Mouse (Mus musculus): Measurements from ENCODE around the gene Nkd1.
A peak's percentile ranks its signal among the peaks of the same experiment; 100 is the strongest.

Gene Nkd1

GRCm38 (mm10) chr8:88537998-88538975, 17.1 kb downstream of the Nkd1 start:
- DNase-seq (ENCODE audit: low spot score in 2 of 2): peak; percentile 51 to 55

- DNase-seq (ENCODE audit: low spot score in 2 of 2): no peak
Observed at GRCm38 (mm10) chr8:88538976-88539371, 17.8 kb downstream of the Nkd1 start.

- no peak for DNase-seq (ENCODE audit: low spot score in 2 of 2)
Observed at GRCm38 (mm10) chr8:88539963-88540362, 18.8 kb downstream of the Nkd1 start.

DNA sequence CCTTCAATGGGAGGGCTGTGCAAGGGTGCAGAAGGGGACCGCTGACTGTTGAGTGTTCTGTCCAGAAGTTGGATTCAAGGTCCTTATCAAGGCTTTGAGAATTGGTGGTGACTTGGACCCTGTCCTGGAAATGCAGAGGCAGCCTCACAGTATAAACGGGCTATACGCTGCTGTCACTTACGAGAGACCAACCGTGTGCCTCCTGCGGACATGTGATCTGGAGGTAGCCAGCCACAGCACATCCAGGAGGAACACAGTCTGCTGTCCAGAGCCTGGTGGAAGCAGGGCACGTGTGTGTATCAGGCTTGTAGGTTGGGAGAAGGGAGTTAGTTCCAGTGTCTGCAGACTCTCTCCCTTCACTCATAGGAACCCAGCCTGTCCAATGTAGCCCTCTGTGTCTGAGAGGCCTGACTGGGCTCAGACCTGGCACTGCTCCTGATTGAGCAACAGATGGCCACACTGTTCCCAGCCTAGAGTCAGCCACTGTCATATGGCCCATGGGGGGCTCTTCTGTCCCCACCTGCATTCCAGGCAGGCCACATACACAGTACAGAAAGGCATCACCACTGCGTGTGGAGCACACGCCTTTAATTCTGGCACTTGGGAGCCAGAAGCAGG, 21.6 kb downstream of the Nkd1 start:
- DNase-seq (ENCODE audit: low spot score in 2 of 2): no peak

GRCm38 (mm10) chr8:88544677-88545076, 23.5 kb downstream of the Nkd1 start:
- no peak for DNase-seq (ENCODE audit: low spot score in 2 of 2)

DNA sequence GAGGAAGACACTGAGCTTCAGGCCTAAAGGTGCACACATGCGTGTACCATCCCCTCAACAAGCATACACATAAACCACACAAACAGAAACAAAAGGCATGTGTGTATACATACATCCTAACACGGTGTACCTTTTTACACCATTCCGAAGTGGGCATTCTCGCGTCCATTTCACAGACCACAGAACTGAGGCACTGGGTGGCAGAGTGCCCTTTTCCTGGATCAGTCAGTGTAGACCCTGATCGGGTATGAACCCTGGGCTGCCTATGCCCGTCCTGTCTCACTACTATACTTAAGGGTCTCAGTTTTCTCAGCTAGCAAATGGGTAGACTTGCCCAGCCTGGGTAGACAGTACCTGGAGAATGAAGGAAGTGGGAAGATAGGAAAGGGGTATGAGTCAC, 24.3 kb downstream of the Nkd1 start:
- no peak for DNase-seq (ENCODE audit: low spot score in 2 of 2)

DNA sequence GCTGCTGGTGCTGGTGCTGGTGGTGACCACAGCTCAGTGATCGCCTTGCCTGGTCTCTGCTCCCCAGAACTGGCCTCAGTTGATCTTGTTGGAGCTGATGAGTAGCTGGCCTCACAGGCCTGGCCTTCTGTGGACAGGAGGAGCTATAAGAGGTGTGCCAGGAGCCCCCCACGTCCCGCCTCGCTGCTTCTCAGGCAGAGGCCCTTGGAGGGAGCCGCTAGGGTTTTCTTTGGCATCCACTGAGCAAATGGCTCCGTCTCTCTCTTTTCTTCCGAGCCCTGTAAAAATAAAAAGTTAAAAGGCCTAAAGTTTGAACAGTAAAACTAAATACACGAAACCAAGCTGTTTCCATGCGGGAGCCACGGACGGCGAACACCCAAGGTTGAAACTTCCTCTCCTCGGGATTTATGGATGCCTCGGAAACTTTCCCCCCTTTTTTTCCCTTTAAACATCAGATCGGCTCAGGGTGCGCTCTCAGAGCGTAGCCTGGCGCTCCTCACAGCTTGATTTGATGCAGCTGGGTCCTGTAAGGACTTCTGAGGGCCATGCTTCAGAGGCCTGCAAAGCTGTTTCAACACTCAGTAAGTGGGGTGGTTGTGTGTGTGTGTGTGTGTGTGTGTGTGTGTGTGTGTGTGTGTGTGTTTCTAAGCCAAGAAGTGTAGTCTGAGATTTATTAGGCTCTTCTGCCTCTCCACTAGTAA, 25.0 kb downstream of the Nkd1 start:
- no peak for DNase-seq (ENCODE audit: low spot score in 2 of 2)

- no peak for DNase-seq (ENCODE audit: low spot score in 2 of 2)
Observed at GRCm38 (mm10) chr8:88555669-88556068, 34.5 kb downstream of the Nkd1 start.

DNA sequence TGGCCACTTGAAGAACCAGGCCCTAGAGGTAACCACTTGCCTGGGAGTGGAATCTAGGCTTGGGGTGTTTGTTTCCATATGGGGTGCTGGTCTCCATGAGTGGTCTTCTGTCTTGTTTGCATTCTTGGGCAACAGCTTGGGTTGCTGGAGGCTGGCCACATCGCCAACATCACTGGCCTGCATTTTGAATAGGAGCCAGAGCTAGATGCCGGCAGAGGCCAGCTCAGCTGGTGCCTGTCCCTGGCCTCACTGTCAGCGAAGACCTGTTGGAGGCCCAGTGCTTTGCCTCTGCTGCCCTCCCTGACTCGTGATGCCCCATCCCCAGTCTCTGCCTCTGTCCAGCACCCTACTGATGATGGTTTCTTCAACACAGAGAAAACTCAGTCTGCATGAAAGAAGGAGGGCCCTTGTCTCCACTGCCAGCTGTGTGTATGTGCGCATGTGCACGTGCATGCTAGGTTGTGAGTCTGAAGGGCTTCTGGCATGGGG, 38.9 kb downstream of the Nkd1 start:
- no peak for DNase-seq (ENCODE audit: low spot score in 2 of 2)

- DNase-seq (ENCODE audit: low spot score in 2 of 2): no peak
Observed at GRCm38 (mm10) chr8:88561402-88561801, 40.2 kb downstream of the Nkd1 start.

- DNase-seq (ENCODE audit: low spot score in 2 of 2): peak; percentile 58 to 78
Observed at GRCm38 (mm10) chr8:88564256-88564903, 43.2 kb downstream of the Nkd1 start.

- no peak for DNase-seq (ENCODE audit: low spot score in 2 of 2)
Observed at GRCm38 (mm10) chr8:88566119-88566518, 45.0 kb downstream of the Nkd1 start.

- peak; percentile 80 to 85 for DNase-seq (ENCODE audit: low spot score in 2 of 2)
Observed at GRCm38 (mm10) chr8:88567314-88568121, 46.4 kb downstream of the Nkd1 start.

DNA sequence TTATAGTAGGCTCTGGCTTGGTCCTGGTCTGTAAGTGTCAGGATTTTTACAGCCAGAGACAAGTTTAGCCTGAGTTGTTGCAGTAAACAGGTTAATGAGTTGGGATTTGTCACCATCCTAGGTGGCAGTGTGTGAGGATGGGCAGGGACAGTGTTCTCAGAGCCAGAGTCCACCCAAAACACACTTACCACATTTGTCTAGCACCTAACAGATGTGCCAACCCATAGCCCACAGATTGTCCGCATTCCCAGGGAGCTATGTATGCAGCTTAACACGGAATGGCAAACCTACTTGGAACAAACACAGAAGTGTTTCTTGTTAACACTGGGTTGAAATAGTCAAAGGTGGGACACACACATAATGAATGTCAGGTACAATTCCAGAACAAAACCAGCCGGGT, 47.1 kb downstream of the Nkd1 start:
- no peak for DNase-seq (ENCODE audit: low spot score in 2 of 2)

- DNase-seq (ENCODE audit: low spot score in 2 of 2): no peak
Observed at GRCm38 (mm10) chr8:88569366-88569765, 48.2 kb downstream of the Nkd1 start.

DNA sequence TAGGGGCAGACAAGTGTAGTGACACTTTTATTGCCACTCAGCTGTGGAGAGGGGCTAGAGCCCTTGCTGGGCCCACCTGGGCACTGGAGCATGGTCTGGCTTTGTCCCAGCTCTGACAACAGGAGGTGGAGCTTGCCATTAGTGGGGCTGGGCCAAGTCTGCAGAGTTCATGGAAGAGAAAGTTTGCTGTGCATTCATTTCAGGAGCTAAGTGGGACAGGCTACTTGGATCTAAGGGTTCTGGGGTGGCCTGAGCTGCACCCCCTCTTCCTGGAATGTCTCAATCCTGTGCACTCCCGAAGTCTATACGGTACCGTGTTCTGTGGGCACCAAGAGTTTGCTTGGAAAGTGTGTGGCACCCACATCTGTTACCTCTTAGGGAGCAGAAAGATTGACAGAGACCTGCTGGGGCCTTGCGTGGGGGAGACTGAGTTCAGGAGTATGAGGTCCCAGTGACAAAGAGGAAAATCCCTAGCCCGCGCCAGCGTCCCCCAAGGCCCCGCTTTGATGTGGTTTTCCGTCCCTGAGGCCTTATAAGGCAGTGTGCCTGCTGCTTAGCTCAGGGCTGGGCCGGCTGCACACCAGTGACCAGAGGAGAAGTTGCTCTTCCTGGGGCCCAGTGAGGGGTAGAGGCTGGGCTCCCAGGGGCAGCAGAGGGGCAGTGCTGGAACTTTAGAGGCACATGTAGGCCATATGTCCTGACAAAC, 49.3 kb downstream of the Nkd1 start:
- DNase-seq (ENCODE audit: low spot score in 2 of 2): no peak

DNA sequence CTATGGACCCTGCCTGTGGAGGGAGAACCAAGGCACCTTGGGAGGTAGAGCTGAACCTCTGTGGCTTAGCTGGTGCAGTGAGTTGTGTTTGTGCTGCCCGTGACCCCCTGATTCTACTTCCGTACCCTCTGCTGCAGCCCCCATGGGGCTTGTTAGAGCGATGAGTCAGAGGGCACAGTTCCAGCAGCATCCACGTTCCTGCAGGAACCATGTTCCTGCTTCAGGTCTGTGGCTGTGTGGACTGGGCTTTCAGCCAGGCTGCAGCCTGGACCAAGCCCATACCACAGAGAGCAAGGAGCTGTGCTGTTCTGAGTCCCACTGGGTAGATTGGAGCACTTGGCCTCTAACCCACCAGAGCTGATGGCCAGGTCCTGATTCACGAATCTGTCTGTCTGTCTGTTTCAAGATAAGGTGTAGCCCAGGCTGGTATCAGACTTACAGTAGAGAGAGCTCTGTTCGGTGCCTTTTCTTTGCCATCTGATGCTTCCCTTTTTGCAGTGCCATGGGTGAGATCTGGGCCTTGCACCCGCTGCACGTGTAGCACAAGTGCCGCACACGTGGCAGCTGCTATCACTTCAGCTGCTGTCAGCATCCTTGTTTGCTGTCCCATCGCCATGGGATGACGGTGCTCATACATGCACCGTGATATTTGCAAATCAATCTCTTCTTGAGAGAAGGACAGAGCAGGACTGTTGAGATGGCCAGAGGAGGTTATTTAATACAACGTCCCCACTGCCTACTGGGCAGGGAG, 50.5 kb downstream of the Nkd1 start:
- DNase-seq (ENCODE audit: low spot score in 2 of 2): no peak

DNA sequence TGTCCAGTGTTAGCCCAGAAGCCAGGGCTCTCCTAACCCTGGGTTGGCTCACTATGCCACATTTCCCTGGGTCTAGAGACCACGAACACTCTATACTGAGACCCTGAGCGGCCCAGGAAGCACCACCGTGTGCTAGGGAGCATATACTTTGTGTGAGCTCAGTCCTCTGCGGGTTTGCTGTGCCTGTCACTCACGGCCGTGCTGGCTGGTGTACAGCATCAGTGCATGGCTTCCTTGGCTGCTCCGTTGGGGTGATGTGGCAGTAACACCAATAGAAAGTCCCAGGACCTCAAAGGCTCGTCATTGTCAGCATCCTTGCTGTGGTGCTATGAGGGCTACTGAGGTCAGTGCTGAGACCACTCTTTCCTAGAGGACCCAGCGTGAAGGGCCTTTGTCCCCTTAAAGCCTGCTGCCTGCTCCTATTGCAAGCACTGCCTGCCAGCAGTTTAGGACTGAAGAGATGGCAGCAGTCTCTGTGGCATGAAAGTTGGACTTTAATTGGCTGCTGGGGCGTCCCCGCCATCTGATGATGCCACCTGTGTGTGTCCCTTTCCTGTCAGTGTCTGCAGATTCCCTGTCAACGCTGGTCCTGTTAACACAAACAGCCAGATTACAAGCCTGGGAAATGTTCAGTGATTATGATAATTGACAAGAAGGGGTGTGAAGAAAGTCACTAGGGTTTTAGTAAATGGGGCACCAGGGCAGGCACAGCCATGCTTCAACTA, 51.2 kb downstream of the Nkd1 start:
- DNase-seq (ENCODE audit: low spot score in 2 of 2): no peak

All from right cerebral cortex, postnatal 10 days (tissue).